Comparison of ENCODE assay signal across 2 mouse cellular contexts in genomic region chr2:11604053-11604452, GRCm38 (mm10).
TF ChIP-seq lines count a peak whose summit lies in the region.

Rbm17 (minus strand) TSS chr2:11604153.

TF ChIP-seq in CH12.LX, 34 proteins besides CTCF, POLR2A, EP300 and RAD21 (continued from another document):
- TF ChIP-seq CHD2 (IDR thresholded peaks at IDR 0.05; ENCODE audit: low read length) = no peak
- no peak for TF ChIP-seq MXI1 (IDR thresholded peaks at IDR 0.05; ENCODE audit: low read depth, low read length)
- TF ChIP-seq CHD1 (IDR thresholded peaks at IDR 0.05; ENCODE audit: low read depth, low read length) = no peak
- no peak for TF ChIP-seq ZKSCAN1 (IDR thresholded peaks at IDR 0.05; ENCODE audit: borderline replicate concordance, low read depth, low read length)
- no peak for TF ChIP-seq RCOR1 (conservative IDR thresholded peaks at IDR 0.05; ENCODE audit: low read depth, low read length)
- TF ChIP-seq JUND (conservative IDR thresholded peaks at IDR 0.05; ENCODE audit: low read depth, low read length) = no peak
- no peak for TF ChIP-seq UBTF (IDR thresholded peaks at IDR 0.05; ENCODE audit: low read depth, low read length)
TF ChIP-seq in CH12.LX: peak in this region for 0.

TF ChIP-seq in MEL, 35 proteins besides CTCF, POLR2A, EP300 and RAD21 (continued from another document):
- TF ChIP-seq GATA1 (IDR thresholded peaks at IDR 0.05; ENCODE audit: low read depth, low read length) = no peak
- TF ChIP-seq MXI1 (IDR thresholded peaks at IDR 0.05; ENCODE audit: low read depth, low read length) = no peak
- no peak for TF ChIP-seq KAT2A (conservative IDR thresholded peaks at IDR 0.05; ENCODE audit: low read depth, low read length)
- no peak for TF ChIP-seq USF1 (IDR thresholded peaks at IDR 0.05; ENCODE audit: low read depth, low read length)
- TF ChIP-seq SIN3A (IDR thresholded peaks at IDR 0.05; ENCODE audit: low read length) = no peak
- TF ChIP-seq NRF1 (IDR thresholded peaks at IDR 0.05; ENCODE audit: insufficient read depth, low read depth, low read length, poor library complexity, severe bottlenecking) = no peak
- no peak for TF ChIP-seq TAL1 (IDR thresholded peaks at IDR 0.05; ENCODE audit: low read length)
- no peak for TF ChIP-seq MAFK (IDR thresholded peaks at IDR 0.05; ENCODE audit: borderline replicate concordance, low read depth, low read length)
- no peak for TF ChIP-seq MYB (IDR thresholded peaks at IDR 0.05; ENCODE audit: low read depth, low read length)
- no peak for TF ChIP-seq MAZ (IDR thresholded peaks at IDR 0.05; ENCODE audit: low read depth, low read length)
- no peak for TF ChIP-seq E2F4 (IDR thresholded peaks at IDR 0.05; ENCODE audit: borderline replicate concordance, low read depth, low read length)
- no peak for TF ChIP-seq CHD1 (IDR thresholded peaks at IDR 0.05; ENCODE audit: low read depth, low read length)
